In genomic region chr15:83471476-83471875, GRCm38 (mm10) we compare ENCODE assay signal across 10 mouse cellular contexts. TPM values are rescaled to one million over a fixed set of nuclear protein-coding genes. Genes with fewer than 3 reads are reported as not detected.
A peak's percentile ranks its signal among the peaks of the same experiment; 100 is the strongest.
DNase-seq lines count a peak whose midpoint lies in the region; ATAC-seq and TF ChIP-seq lines count a peak whose summit lies in the region.
"Had no signal": no experiment of that assay in that cellular context is flagged by ENCODE, and none has a peak within 500 bp of the region (broad histone marks: within the 10 kb centered on the region; RNA-seq: fewer than 3 reads in every experiment).

No protein-coding gene starts in this region.

- no peak for TF ChIP-seq CTCF in liver, adult 2 months (IDR thresholded peaks at IDR 0.05; ENCODE audit: low read depth, low read length)
- TF ChIP-seq CTCF in liver, postnatal 0 days (IDR thresholded peaks at IDR 0.05; ENCODE audit: low read depth) = no peak

- intact Hi-C loops in gastrocnemius, postnatal 14 days (cut with DNase I; ENCODE audit: low total_unique reads) = no loop called here

- TF ChIP-seq POLR2A in liver, adult 2 months (IDR thresholded peaks at IDR 0.05; ENCODE audit: extremely low read depth, insufficient read depth, low read length) = no peak
- peak; percentile 39 for TF ChIP-seq POLR2A in myocyte (IDR thresholded peaks at IDR 0.05; ENCODE audit: insufficient read length, low read depth)

- H3K27ac ChIP-seq in liver, adult 2 months (replicated peaks; ENCODE audit: insufficient read depth, low read depth, low read length) = no peak overlapping the region
- H3K27ac ChIP-seq in liver, postnatal 0 days (ENCODE audit: low read depth) = no peak overlapping the region
- H3K27ac ChIP-seq: embryonic facial prominence, embryonic 13.5 days; limb, embryonic 13.5 days had no signal

- TF ChIP-seq EP300 in liver, postnatal 0 days (IDR thresholded peaks at IDR 0.05; ENCODE audit: low read depth) = no peak

- no peak overlapping the region for H3K4me3 ChIP-seq in liver, adult 2 months (ENCODE audit: insufficient read depth, low read depth, low read length)
- no peak overlapping the region for H3K4me3 ChIP-seq in liver, postnatal 0 days (ENCODE audit: low read depth, low read length)
- no peak overlapping the region for H3K4me3 ChIP-seq in myocyte
- H3K4me3 ChIP-seq: embryonic facial prominence, embryonic 13.5 days; limb, embryonic 13.5 days had no signal

- no peak overlapping the region for H3ac ChIP-seq in myocyte (ENCODE audit: control insufficient read depth, insufficient read length)

- no peaks in the 10 kb centered on the region for H3K9me3 ChIP-seq in liver, postnatal 0 days (ENCODE audit: low read length)
- H3K9me3 ChIP-seq: embryonic facial prominence, embryonic 13.5 days; limb, embryonic 13.5 days had no signal

- H3K27me3 ChIP-seq in liver, adult 2 months (ENCODE audit: control insufficient read depth, insufficient read depth, low read length) = no peaks in the 10 kb centered on the region
- no peaks in the 10 kb centered on the region for H3K27me3 ChIP-seq in liver, postnatal 0 days (ENCODE audit: insufficient read depth, low read length)
- no peaks in the 10 kb centered on the region for H3K27me3 ChIP-seq in myocyte (ENCODE audit: control insufficient read depth, insufficient read depth, insufficient read length)
- H3K27me3 ChIP-seq: embryonic facial prominence, embryonic 13.5 days; limb, embryonic 13.5 days had no signal

- H3K9ac ChIP-seq in liver, adult 2 months (ENCODE audit: low read depth, low read length) = no peak overlapping the region
- H3K9ac ChIP-seq in liver, postnatal 0 days (replicated peaks) = no peak overlapping the region
- H3K9ac ChIP-seq: embryonic facial prominence, embryonic 13.5 days; limb, embryonic 13.5 days had no signal

- WGBS in liver, adult 2 months = 62% methylated on average over 7 of the region's 7 CpGs
- WGBS in liver, postnatal 0 days (ENCODE audit: insufficient replicate concordance) = 68% methylated on average over 7 of the region's 7 CpGs

- no peaks in the 10 kb centered on the region for H3K36me3 ChIP-seq in liver, adult 2 months (ENCODE audit: control insufficient read depth, insufficient read depth, low read length)
- no peaks in the 10 kb centered on the region for H3K36me3 ChIP-seq in liver, postnatal 0 days (replicated peaks; ENCODE audit: insufficient read depth, low read length)
- H3K36me3 ChIP-seq in myocyte (ENCODE audit: control insufficient read depth, insufficient read depth) = no peaks in the 10 kb centered on the region
- H3K36me3 ChIP-seq: embryonic facial prominence, embryonic 13.5 days; limb, embryonic 13.5 days had no signal

- ATAC-seq in liver, postnatal 0 days = no peak

- no peak overlapping the region for H3K4me2 ChIP-seq in liver, postnatal 0 days (ENCODE audit: low read depth, low read length)
- peak overlapping the region; percentile 42 for H3K4me2 ChIP-seq in myocyte (ENCODE audit: low read depth)
- H3K4me2 ChIP-seq: embryonic facial prominence, embryonic 13.5 days; limb, embryonic 13.5 days had no signal

- no peaks in the 10 kb centered on the region for H3K4me1 ChIP-seq in liver, adult 2 months (ENCODE audit: control insufficient read depth, insufficient read depth, low read length)
- peaks cover 15% of the 10 kb centered on the region for H3K4me1 ChIP-seq in liver, postnatal 0 days (ENCODE audit: insufficient read depth)

- DNase-seq in liver, adult 2 months (ENCODE audit: extremely low read depth, low read depth, low spot score) = peak; percentile 30
- DNase-seq in liver, postnatal 0 days = no peak
- peak; percentile 66 for DNase-seq in gastrocnemius, postnatal 14 days
- DNase-seq in kidney, adult 11 months = peak; percentile 83
- DNase-seq in embryo, embryonic 10 days (ENCODE audit: low spot score) = no peak
- no peak for DNase-seq in layer of hippocampus, postnatal 25 days (ENCODE audit: extremely low spot score in 1 of 2, low spot score in 1 of 2)
- DNase-seq: thymus, postnatal 25 days had no signal

- no peaks in the 10 kb centered on the region for H3K79me2 ChIP-seq in liver, adult 2 months (ENCODE audit: control insufficient read depth, insufficient read depth, low read length)
- no peaks in the 10 kb centered on the region for H3K79me2 ChIP-seq in myocyte (ENCODE audit: control insufficient read depth, insufficient read depth)

TF ChIP-seq in myocyte, 11 proteins besides CTCF, POLR2A, EP300 and RAD21:
- TF ChIP-seq MYOG (IDR thresholded peaks at IDR 0.05; ENCODE audit: control insufficient read depth in 1 of 3, insufficient read depth in 1 of 3, insufficient read length in 2 of 3, low read depth in 2 of 3) (peak; percentile 78 to 95 (median 93)), CEBPB (IDR thresholded peaks at IDR 0.05; ENCODE audit: insufficient read depth, poor library complexity, severe bottlenecking) (peak; percentile 80; the same call in 1 of the 2 replicates), MAX (IDR thresholded peaks at IDR 0.05; ENCODE audit: low read depth) (peak; percentile 59), REST (IDR thresholded peaks at IDR 0.05; ENCODE audit: insufficient read depth, insufficient read length) (no peak), TCF3 (IDR thresholded peaks at IDR 0.05; ENCODE audit: insufficient read length, low read depth) (peak; percentile 71), MYOD1 (IDR thresholded peaks at IDR 0.05; ENCODE audit: control insufficient read depth in 1 of 3, insufficient read length in 2 of 3, low read depth in 2 of 3) (peak in 2 of 3 experiments; percentile 73 to 91), TCF12 (IDR thresholded peaks at IDR 0.05; ENCODE audit: insufficient read depth, poor library complexity, severe bottlenecking) (peak; percentile 87), USF1 (IDR thresholded peaks at IDR 0.05; ENCODE audit: low read depth) (peak; percentile 79), POLR2AphosphoS2 (IDR thresholded peaks at IDR 0.05; ENCODE audit: insufficient read length, low read depth) (no peak), E2F4 (IDR thresholded peaks at IDR 0.05; ENCODE audit: insufficient read depth) (no peak), SRF (IDR thresholded peaks at IDR 0.05; ENCODE audit: control insufficient read depth, insufficient read length, low read depth) (no peak)

RNA-seq across cellular contexts. Expression of gene Pacsin2, which starts 7.1 kb away (rescaled TPM):
- total RNA-seq in liver, adult 2 months (2014; rRNA removed) = 34.0 and 34.9 TPM in 2 replicates
- polyA plus RNA-seq in liver, adult 2 months (2012; rRNA removed) = 28.9 and 29.1 TPM in 2 replicates
- 20.6 and 24.3 TPM in 2 replicates for polyA plus RNA-seq in liver, postnatal 0 days (2015; fragmentation: Nextera tagmentation; extraction: Ambion mirVana)
- 10 to 100 TPM; 43.9 to 45.1 TPM for total RNA-seq in gastrocnemius, postnatal 14 days (2021)
- 122 TPM for polyA plus RNA-seq in myocyte (2012; fragmentation: generic; extraction: Trizol)
- 10 to 100 TPM; 69.7 to 75.6 TPM for total RNA-seq in layer of hippocampus, postnatal 25 days (2021)

RNA-seq across cellular contexts. Expression of gene Ttll1, which starts 39.2 kb away (rescaled TPM):
- total RNA-seq in liver, adult 2 months (2014; rRNA removed) = 1.0 and 1.3 TPM in 2 replicates
- 2.1 and 2.2 TPM in 2 replicates for polyA plus RNA-seq in liver, adult 2 months (2012; rRNA removed)
- 2.7 and 3.2 TPM in 2 replicates for polyA plus RNA-seq in liver, postnatal 0 days (2015; fragmentation: Nextera tagmentation; extraction: Ambion mirVana)
- 1 to 10 TPM; 3.6 to 5.1 TPM for total RNA-seq in gastrocnemius, postnatal 14 days (2021)
- 47.7 TPM for polyA plus RNA-seq in myocyte (2012; fragmentation: generic; extraction: Trizol)
- 10 to 100 TPM; 38.1 to 39.1 TPM for total RNA-seq in layer of hippocampus, postnatal 25 days (2021)

RNA-seq across cellular contexts. Expression of gene Bik, which starts 55.2 kb away (rescaled TPM):
- 7.0 and 9.3 TPM in 2 replicates for total RNA-seq in liver, adult 2 months (2014; rRNA removed)
- 6.3 and 7.8 TPM in 2 replicates for polyA plus RNA-seq in liver, adult 2 months (2012; rRNA removed)
- 6.2 and 6.4 TPM in 2 replicates for polyA plus RNA-seq in liver, postnatal 0 days (2015; fragmentation: Nextera tagmentation; extraction: Ambion mirVana)
- 1 to 10 TPM; 2.8 to 3.2 TPM for total RNA-seq in gastrocnemius, postnatal 14 days (2021)
- polyA plus RNA-seq in myocyte (2012; fragmentation: generic; extraction: Trizol) = 1.3 TPM
- total RNA-seq in layer of hippocampus, postnatal 25 days (2021) = not detected

Comparison
In these comparisons a context has a peak if more than half of its experiments do, and no peak if none do; other contexts are left out.
1. DNase-seq: peak in liver, adult 2 months (single experiment), gastrocnemius, postnatal 14 days (single experiment) and kidney, adult 11 months (single experiment); none in liver, postnatal 0 days (single experiment), embryo, embryonic 10 days (single experiment) and layer of hippocampus, postnatal 25 days (0 of 2).
2. RNA of gene Ttll1, which starts 39.2 kb away (total RNA-seq): 38.1 to 39.1 TPM in layer of hippocampus, postnatal 25 days; 3.6 to 5.1 TPM in gastrocnemius, postnatal 14 days and 1.0 to 1.3 TPM in liver, adult 2 months; every median in the first group is over 4 times any median in the second.